Mouse (Mus musculus) heart, postnatal 14 days (tissue): ENCODE results near the gene Olfr576. TPM values are rescaled to one million over a fixed set of nuclear protein-coding genes. Genes with fewer than 3 reads are reported as not detected.

Experiments
- DNase-seq, 2 experiments: peaks; one replicate each; pipeline ENCODE4 v3.0.0; 2021 to 2022
- intact Hi-C: fragments of 180-260 bp; cut with DNase I; formaldehyde crosslinking; loops from one replicate; pipeline ENCODE4 v1.15.1; 2025
- long read RNA-seq, 2 experiments: library from polyadenylated mRNA; stranded (forward); transcript quantifications; one replicate each; pipeline ENCODE4 v2.0.0; 2021
- total RNA-seq, 2 experiments: library from RNA; stranded (reverse); gene quantifications; 2 replicates each; pipeline ENCODE4 v1.2.3; 2021

Olfr576 gene
- not detected for total RNA-seq
- long read RNA-seq, experiment 1 = 0 reads
- long read RNA-seq, experiment 2 = 0 reads

- no peak for DNase-seq
- intact Hi-C loops = no loop called here
These were observed at the start of gene Olfr576 for GRCm38 (mm10) chr7:102962360-102962759. Gene Olfr576, plus strand, starts transcription at chr7:102962660.

- intact Hi-C loops = no loop called here
- no peak for DNase-seq
These were observed 47.2 kb upstream of the Olfr576 start for GRCm38 (mm10) chr7:102915261-102915660.

DNA sequence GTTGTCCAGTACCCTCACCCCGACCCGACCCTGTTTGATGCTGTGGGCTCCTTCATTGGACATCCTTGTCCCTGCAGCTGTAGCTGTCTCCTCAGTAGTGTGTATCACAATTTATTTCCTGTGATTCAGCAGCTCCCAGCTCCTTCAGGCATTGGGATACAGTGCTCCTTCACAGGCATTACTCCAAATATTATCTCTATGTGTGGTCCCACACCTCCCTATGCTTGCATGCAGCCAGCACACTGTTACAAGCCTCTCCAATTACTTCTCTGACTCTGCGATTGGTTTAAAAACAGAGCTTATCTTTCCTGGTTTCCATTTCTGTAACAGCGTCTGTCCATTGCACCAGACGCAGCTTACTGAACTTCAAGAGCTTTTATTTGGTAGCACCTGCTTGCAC is 46.1 kb upstream of the Olfr576 start:
- DNase-seq = no peak
- intact Hi-C loops = no loop called here

- intact Hi-C loops = no loop called here
- DNase-seq = no peak
These were observed 45.2 kb upstream of the Olfr576 start, which contains the start of gene Olfr571 for GRCm38 (mm10) chr7:102917032-102917875. Gene Olfr571, minus strand, starts transcription at chr7:102917536.

- intact Hi-C loops = loop anchor here (2.0 to 10.0 kb wide), 3 partner anchors 225 to 407 kb away; partner anchors contain the start of genes Olfr556 and Olfr557
- peak in 1 of 2 experiments; percentile 48 for DNase-seq
These were observed 42.8 kb upstream of the Olfr576 start for GRCm38 (mm10) chr7:102919632-102920031.

DNA sequence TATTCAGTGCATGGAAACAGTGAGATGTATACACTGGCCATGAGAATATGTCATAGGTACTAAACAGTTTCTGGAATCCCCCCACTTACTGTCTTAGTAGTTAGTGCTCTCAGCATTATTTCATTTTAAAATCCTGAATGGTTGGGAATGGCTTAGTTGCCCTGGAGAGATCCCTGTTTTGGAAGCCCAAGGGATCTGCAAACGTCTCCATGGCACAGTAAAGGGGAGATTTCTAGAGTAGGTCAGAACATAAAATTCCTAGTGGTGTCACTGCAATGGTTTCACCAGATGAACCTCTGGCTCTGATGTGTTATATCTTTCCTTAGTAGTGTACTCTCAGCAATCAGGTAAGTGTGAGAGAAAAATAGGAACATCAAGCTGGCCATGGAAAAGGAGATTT is 38.4 kb upstream of the Olfr576 start, which contains the start of gene Olfr572:
Gene Olfr572 (plus strand): TSS at position 301 of the 400 bp plus-strand sequence.
- intact Hi-C loops = loop anchor here (10.0 kb wide), 1 partner anchor 229 kb away; the partner anchor contains the start of gene Olfr557
- DNase-seq = no peak

DNA sequence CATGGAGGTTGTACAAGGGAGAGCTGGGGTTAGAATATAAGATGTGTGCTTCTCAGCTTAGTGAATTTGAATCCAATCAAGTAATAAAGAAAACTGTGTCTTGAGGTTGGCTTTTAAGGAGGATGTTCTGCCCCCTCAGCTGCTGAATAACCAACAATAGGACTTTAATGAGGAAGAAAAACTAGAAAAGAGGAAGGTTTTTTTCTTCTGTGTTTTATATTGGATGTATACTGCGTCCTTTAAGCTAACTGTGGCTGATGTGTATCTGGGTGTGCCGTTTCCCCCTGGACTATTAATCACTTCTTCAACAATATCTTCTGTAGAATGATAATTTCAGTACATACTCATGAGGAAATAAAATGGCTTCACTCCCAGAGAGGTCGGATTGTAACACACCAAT is 35.4 kb upstream of the Olfr576 start:
- intact Hi-C loops = loop anchor here (10.0 kb wide), 1 partner anchor 232 kb away; the partner anchor contains the start of gene Olfr557
- DNase-seq = no peak

- DNase-seq = no peak
- intact Hi-C loops = no loop called here
These were observed 20.0 kb upstream of the Olfr576 start, which contains the start of gene Olfr573-ps1 for GRCm38 (mm10) chr7:102942475-102942874. Gene Olfr573-ps1, minus strand, starts transcription at chr7:102942575.

DNA sequence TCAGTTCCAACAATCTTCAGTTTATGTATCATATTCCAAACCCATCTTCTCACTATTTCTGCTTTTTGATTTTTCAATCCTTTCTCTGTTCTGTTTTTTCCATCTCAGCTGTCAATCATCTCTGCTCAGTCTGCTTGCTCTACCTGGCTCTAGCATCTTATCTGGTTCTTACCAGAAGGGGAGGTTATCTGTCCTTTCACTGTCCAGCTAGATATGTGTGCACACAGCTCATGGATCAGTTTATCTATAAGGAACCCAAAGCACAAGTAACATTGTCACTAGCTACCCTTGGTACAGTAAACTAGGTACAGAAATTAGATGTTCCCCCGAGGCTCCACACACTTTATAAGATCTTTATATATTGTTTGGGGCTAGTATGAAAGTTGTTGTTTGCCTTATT is 19.0 kb upstream of the Olfr576 start:
- no peak for DNase-seq
- intact Hi-C loops = no loop called here

DNA sequence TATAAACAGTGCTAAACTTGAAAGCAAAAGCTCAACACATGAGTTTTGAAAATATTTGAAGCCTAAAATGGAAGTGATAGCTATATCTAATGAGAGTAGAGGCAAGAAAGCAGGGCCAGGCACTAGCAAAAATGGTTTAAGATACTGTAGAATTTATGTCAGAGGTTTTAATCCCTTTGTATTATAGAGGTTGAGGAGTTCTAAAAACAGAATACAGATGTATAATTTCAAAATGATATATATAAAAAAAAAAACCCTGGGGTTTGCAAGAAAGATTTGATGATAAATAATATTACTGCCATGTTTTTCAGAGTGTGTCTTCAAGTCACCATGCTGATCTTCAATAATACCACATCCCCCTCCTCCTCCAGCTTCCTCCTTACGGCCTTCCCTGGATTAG is 14.3 kb upstream of the Olfr576 start, which contains the start of gene Olfr574:
Gene Olfr574 (plus strand): TSS at position 301 of the 400 bp plus-strand sequence.
- DNase-seq = no peak
- intact Hi-C loops = no loop called here

DNA sequence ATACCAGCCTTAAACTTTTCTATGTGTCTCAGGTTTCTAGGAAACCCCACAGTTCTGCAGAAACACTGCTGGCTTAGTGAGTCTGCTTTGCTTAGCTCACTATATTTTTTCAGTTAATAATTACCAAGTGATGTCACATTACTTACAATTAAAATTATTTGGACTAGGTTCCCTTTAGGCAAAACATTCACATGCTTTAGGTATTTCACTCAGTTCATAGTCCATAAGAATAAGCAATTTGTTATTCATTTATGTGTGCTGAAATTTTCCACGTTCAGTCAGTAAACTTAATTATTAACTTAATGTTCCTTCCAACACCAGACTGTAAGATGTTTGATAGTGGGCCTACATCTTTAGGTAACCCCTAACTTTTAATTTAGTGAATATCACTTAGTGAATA is 11.7 kb upstream of the Olfr576 start:
- DNase-seq = no peak
- intact Hi-C loops = no loop called here

DNA sequence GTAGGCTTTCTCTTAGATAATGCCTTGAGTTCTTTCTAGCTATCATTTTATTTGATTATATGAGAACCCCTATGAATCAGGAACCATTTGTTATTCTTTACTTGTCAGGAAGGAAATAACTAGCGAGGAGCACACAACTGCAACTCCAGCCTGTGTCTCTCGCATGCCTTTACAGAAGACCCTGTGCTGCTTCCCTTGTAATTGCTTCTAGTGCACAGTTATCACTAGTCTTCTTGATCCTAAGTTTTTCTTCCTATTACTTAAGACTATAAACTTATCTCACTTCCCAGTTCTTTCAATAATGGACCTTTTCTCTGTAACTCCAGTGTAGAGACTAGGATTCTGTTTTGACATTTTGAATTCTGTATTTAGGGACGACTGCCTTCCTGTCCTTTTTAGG is 4.3 kb upstream of the Olfr576 start:
- intact Hi-C loops = no loop called here
- DNase-seq = no peak

DNA sequence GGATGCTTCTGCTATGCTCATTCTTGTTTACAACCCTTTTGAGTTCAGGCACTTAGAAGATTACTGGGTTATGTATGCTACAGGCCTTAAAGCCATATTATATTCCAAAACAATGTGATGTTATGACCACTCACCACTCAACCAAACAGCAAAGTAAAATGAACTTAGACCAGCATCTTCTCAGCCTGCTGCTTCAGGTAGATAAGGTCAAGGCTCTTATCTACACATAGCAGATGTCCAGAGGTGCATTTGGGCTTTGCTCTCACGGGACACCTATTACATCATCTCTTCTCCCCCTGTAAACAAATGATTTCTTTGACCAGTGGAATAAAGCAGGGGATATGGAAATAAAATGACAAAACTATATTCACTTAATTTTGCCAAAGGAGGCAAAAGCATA is 3.9 kb upstream of the Olfr576 start, which contains the start of gene Olfr575:
Gene Olfr575 (minus strand): TSS at position 183 of the 400 bp plus-strand sequence.
- no peak for DNase-seq
- intact Hi-C loops = no loop called here

GRCm38 (mm10) chr7:102974399-102974798 is 11.9 kb downstream of the Olfr576 start:
- intact Hi-C loops = no loop called here
- DNase-seq = no peak

DNA sequence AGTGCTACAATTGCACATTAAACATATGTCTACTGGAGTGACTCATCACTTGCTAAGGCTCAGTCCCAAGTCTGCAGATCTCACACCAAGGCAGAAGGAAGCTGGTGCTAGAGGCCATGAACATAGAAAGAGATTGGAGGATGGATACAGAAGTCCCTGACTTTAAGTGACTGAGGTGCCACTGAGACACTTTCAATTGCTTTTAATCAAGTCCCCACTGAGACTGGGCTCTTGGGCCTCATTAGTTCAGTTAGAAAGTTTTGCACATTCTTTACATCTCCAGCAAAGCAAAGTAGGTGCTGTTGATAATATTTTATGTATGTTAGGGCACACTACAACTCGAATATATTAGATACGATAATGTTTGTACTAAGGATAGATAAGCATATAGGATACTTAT is 13.4 kb downstream of the Olfr576 start, which contains the start of gene Olfr577:
Gene Olfr577 (minus strand): TSS at position 101 of the 400 bp plus-strand sequence.
- intact Hi-C loops = no loop called here
- DNase-seq = no peak

DNA sequence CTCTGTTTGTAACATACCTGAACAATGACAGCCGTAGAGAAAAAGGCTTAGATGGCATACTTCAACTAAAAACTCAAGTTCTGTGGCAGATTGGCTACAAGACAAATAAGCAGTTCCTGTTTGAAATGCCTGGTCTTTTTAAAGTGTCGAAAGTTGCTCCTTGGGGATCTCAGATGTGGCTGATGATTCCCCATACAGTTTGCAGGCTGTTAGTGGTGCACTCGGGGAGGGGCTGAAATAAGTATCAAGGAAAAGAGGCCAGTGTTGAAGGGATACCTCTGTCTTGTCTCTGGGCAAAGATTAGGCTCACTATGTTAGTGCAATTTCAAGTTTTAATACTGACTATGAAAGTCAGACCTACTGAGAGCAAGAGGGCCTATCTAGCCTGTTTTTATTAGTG is 26.8 kb downstream of the Olfr576 start, which contains the start of gene Olfr578:
Gene Olfr578 (minus strand): TSS at position 101 of the 400 bp plus-strand sequence.
- intact Hi-C loops = no loop called here
- no peak for DNase-seq

Other genes with a start within 250 kb of the Olfr576 start
- gene Olfr33, start 243.6 kb upstream of the Olfr576 start, total RNA-seq = not detected
- gene Olfr559, start 235.2 kb upstream of the Olfr576 start, total RNA-seq = not detected
- under 1 TPM in 1 of 2 experiments, not detected in 1; 0.32 TPM for gene Olfr560, start 203.3 kb upstream of the Olfr576 start, total RNA-seq
- 1 to 10 TPM; 1.6 to 2.1 TPM for gene Olfr78, start 203.2 kb upstream of the Olfr576 start, total RNA-seq
- not detected for gene Olfr561, start 191.4 kb upstream of the Olfr576 start, total RNA-seq
- not detected for gene Olfr564, start 159.2 kb upstream of the Olfr576 start, total RNA-seq
- not detected for gene Olfr566, start 103.9 kb upstream of the Olfr576 start, total RNA-seq
- not detected for gene Olfr568, start 85.5 kb upstream of the Olfr576 start, total RNA-seq
- gene Olfr569, start 71.8 kb upstream of the Olfr576 start, total RNA-seq = not detected
- gene Olfr570, start 68.1 kb upstream of the Olfr576 start, total RNA-seq = not detected
- not detected for gene Olfr571, start 45.1 kb upstream of the Olfr576 start, total RNA-seq
- not detected for gene Olfr572, start 38.3 kb upstream of the Olfr576 start, total RNA-seq
- not detected for gene Olfr573-ps1, start 20.1 kb upstream of the Olfr576 start, total RNA-seq
- not detected for gene Olfr574, start 14.2 kb upstream of the Olfr576 start, total RNA-seq
- gene Olfr575, start 3.9 kb upstream of the Olfr576 start, total RNA-seq = not detected
- not detected for gene Olfr577, start 13.3 kb downstream of the Olfr576 start, total RNA-seq
- gene Olfr578, start 26.7 kb downstream of the Olfr576 start, total RNA-seq = not detected
- not detected for gene Olfr582, start 75.4 kb downstream of the Olfr576 start, total RNA-seq
- not detected for gene Olfr583, start 88.6 kb downstream of the Olfr576 start, total RNA-seq
- gene Olfr584, start 119.2 kb downstream of the Olfr576 start, total RNA-seq = not detected
- not detected for gene Olfr585, start 135.1 kb downstream of the Olfr576 start, total RNA-seq
- not detected for gene Olfr586, start 163.0 kb downstream of the Olfr576 start, total RNA-seq
- not detected for gene Olfr588-ps1, start 178.2 kb downstream of the Olfr576 start, total RNA-seq
- not detected for gene Olfr589, start 193.7 kb downstream of the Olfr576 start, total RNA-seq
- gene Olfr591, start 215.7 kb downstream of the Olfr576 start, total RNA-seq = not detected
- not detected for gene Olfr592, start 222.1 kb downstream of the Olfr576 start, total RNA-seq
- gene Olfr593, start 249.2 kb downstream of the Olfr576 start, total RNA-seq = not detected